Mouse (Mus musculus) embryonic facial prominence, embryonic 14.5 days (tissue): ENCODE data around the gene Hecw2. TPM values are rescaled to one million over a fixed set of nuclear protein-coding genes. Genes with fewer than 3 reads are reported as not detected.

ENCODE experiments used
- ATAC-seq: fragments of 200-750 bp; cut with Nextera tagmentation; 2 replicates; pipeline ENCODE4 v1.8.0; 2017; ENCODE audit warnings: low read depth, moderate number of reproducible peaks, moderate TSS enrichment
- DNase-seq: peaks from one replicate; pipeline ENCODE4 v3.0.0-alpha.2; 2015; ENCODE audit warnings: low spot score
- H3K27ac ChIP-seq: fragments of 300-500 bp; sonication (generic); replicated peaks from 2 replicates; pipeline ENCODE4 v1.5.1; 2014; ENCODE audit warnings: low read depth, mild to moderate bottlenecking, low read length, moderate library complexity
- H3K27me3 ChIP-seq: fragments of 300-500 bp; sonication (generic); replicated peaks from 2 replicates; pipeline ENCODE4 v1.6.1; 2014; ENCODE audit warnings: low read length; ENCODE audit not compliant: control insufficient read depth, insufficient read depth
- H3K36me3 ChIP-seq: fragments of 300-500 bp; sonication (generic); 2 replicates; pipeline ENCODE4 v1.6.1; 2014; ENCODE audit warnings: low read length, mixed read lengths; ENCODE audit not compliant: control insufficient read depth, insufficient read depth
- H3K4me1 ChIP-seq: fragments of 300-500 bp; sonication (generic); 2 replicates; pipeline ENCODE4 v1.6.1; 2014; ENCODE audit warnings: antibody characterized with exemption, low read length; ENCODE audit not compliant: control insufficient read depth, insufficient read depth
- H3K4me2 ChIP-seq: fragments of 300-500 bp; sonication (generic); 2 replicates; pipeline ENCODE4 v1.6.1; 2014; ENCODE audit warnings: low read depth, mild to moderate bottlenecking, low read length, moderate library complexity, mixed read lengths
- H3K4me3 ChIP-seq: fragments of 300-500 bp; sonication (generic); 2 replicates; pipeline ENCODE4 v1.5.1; 2014; ENCODE audit warnings: low read depth, mild to moderate bottlenecking, low read length
- H3K9ac ChIP-seq: fragments of 300-500 bp; sonication (generic); 2 replicates; pipeline ENCODE4 v1.6.1; 2014; ENCODE audit warnings: low read depth, mild to moderate bottlenecking, low read length, moderate library complexity, mixed read lengths
- H3K9me3 ChIP-seq: fragments of 300-500 bp; sonication (generic); 2 replicates; pipeline ENCODE4 v1.6.1; 2016; ENCODE audit warnings: low read length; ENCODE audit not compliant: control insufficient read depth
- WGBS: fragments of 180-500 bp; shearing (Covaris S2); extraction: QIAGEN DNeasy Blood & Tissue Kit; methylation state at CpG from one replicate; pipeline ENCODE4 v1.1.7; 2014; 5-methylcytosine and 5-hydroxymethylcytosine counted together
- polyA plus RNA-seq: library from polyadenylated mRNA; unstranded; fragments of >200 nt; fragmentation: Nextera tagmentation; extraction: Ambion mirVana; gene quantifications from 2 replicates; pipeline ENCODE4 v1.2.1, GENCODE M21; 2014

The Hecw2 gene
- polyA plus RNA-seq, 1 experiment from 2014 or later, result 4.8 TPM

GRCm38 (mm10) chr1:53882480-53882879 is 312.5 kb downstream of the Hecw2 start:
- no peaks in the 10 kb centered on the region for H3K27me3 ChIP-seq
- no peak overlapping the region for H3K27ac ChIP-seq
- H3K9me3 ChIP-seq, result no peaks in the 10 kb centered on the region
- DNase-seq (no peak), ATAC-seq (no peak)
- H3K4me1 ChIP-seq, result no peaks in the 10 kb centered on the region
- H3K36me3 ChIP-seq, result 0 out of 2 replicates have a peak, but pooled peaks cover 5% of the 10 kb centered on the region
- 71% methylated on average over 2 of the region's 2 CpGs for WGBS
- H3K4me2 ChIP-seq, result no peak overlapping the region
- no peak overlapping the region for H3K4me3 ChIP-seq
- H3K9ac ChIP-seq, result no peak overlapping the region

DNA sequence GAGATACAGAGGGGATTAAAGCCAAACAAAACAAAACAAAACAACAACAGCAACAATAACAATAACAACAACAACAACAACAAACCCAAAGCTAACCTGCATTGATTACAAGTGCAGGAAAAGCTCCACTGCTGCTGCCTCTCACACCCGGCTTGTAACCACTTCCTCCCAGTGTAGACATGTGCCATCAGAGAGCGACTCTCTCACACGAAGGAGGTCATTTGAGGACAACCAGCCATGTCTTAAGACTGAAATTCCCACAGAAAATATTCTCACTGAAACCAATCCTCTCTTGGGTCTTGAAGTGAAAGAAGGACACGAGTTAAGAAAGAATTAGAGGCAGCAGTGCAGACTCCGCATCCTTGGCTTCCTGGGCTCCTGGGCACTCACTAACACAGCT is 319.0 kb downstream of the Hecw2 start:
- Histone ChIP-seq H3K4me1 (no peaks in the 10 kb centered on the region), H3K27me3 (no peaks in the 10 kb centered on the region), H3K4me2 (no peak overlapping the region), H3K27ac (no peak overlapping the region), H3K4me3 (no peak overlapping the region), H3K9me3 (no peaks in the 10 kb centered on the region), H3K36me3 (no peaks in the 10 kb centered on the region), H3K9ac (no peak overlapping the region)
- WGBS, result 82% methylated on average over 5 of the region's 5 CpGs
- DNase-seq, result no peak
- no peak for ATAC-seq

GRCm38 (mm10) chr1:53867316-53867715 is 327.7 kb downstream of the Hecw2 start:
- 77% methylated on average over 2 of the region's 2 CpGs for WGBS
- Histone ChIP-seq H3K36me3 (no peaks in the 10 kb centered on the region), H3K4me2 (no peak overlapping the region), H3K9me3 (no peaks in the 10 kb centered on the region), H3K27me3 (no peaks in the 10 kb centered on the region), H3K27ac (no peak overlapping the region), H3K9ac (no peak overlapping the region), H3K4me1 (no peaks in the 10 kb centered on the region; the same call in 1 of the 2 replicates), H3K4me3 (no peak overlapping the region)
- ATAC-seq, result no peak
- DNase-seq, result no peak

GRCm38 (mm10) chr1:53866374-53866902 is 328.5 kb downstream of the Hecw2 start:
- Histone ChIP-seq H3K4me3 (no peak overlapping the region), H3K27me3 (no peaks in the 10 kb centered on the region), H3K4me2 (no peak overlapping the region), H3K9me3 (no peaks in the 10 kb centered on the region), H3K36me3 (no peaks in the 10 kb centered on the region), H3K4me1 (no peaks in the 10 kb centered on the region; the same call in 1 of the 2 replicates), H3K9ac (no peak overlapping the region), H3K27ac (no peak overlapping the region)
- WGBS, result 25% methylated on average over 3 of the region's 3 CpGs
- DNase-seq (no peak), ATAC-seq (peak; percentile 30; the same call in 1 of the 2 replicates)

- Histone ChIP-seq H3K27ac (no peak overlapping the region), H3K9me3 (no peaks in the 10 kb centered on the region), H3K27me3 (no peaks in the 10 kb centered on the region), H3K4me3 (no peak overlapping the region), H3K4me1 (no peaks in the 10 kb centered on the region; the same call in 1 of the 2 replicates), H3K9ac (no peak overlapping the region), H3K36me3 (no peaks in the 10 kb centered on the region), H3K4me2 (no peak overlapping the region)
- ATAC-seq, result no peak
- 89% methylated on average over 3 of the region's 3 CpGs for WGBS
- DNase-seq, result no peak
Observed at GRCm38 (mm10) chr1:53864046-53864445, 330.9 kb downstream of the Hecw2 start.

DNA sequence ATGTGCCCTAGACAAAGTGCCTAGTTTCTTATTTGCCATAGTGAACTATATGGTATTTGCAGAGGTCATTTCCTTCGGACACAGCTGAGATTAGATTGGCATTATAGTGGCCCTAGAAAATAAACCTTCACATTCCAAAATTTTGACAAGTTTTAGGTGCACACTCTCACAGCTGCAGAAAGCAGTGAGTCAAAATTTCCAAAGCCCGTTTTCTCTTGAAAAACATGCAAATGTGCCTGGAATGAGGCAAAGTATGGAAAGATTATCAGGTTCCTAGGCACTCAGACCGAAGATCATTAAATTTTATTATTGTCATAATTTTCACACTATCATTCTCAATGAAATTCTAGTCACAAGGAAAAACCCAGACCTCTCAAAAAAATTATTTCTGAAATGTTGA is 334.4 kb downstream of the Hecw2 start:
- H3K4me3 ChIP-seq, result no peak overlapping the region
- H3K36me3 ChIP-seq, result no peaks in the 10 kb centered on the region
- no peak for ATAC-seq
- no peaks in the 10 kb centered on the region for H3K27me3 ChIP-seq
- no peaks in the 10 kb centered on the region for H3K9me3 ChIP-seq
- H3K4me1 ChIP-seq, result no peaks in the 10 kb centered on the region
- no peak overlapping the region for H3K9ac ChIP-seq
- no peak for DNase-seq
- no peak overlapping the region for H3K4me2 ChIP-seq
- WGBS, result 71% methylated on average over 3 of the region's 3 CpGs
- H3K27ac ChIP-seq, result no peak overlapping the region

GRCm38 (mm10) chr1:53859175-53859574 is 335.8 kb downstream of the Hecw2 start:
- Histone ChIP-seq H3K4me1 (no peaks in the 10 kb centered on the region), H3K4me2 (no peak overlapping the region), H3K36me3 (no peaks in the 10 kb centered on the region), H3K4me3 (no peak overlapping the region), H3K27ac (no peak overlapping the region), H3K9me3 (no peaks in the 10 kb centered on the region), H3K9ac (no peak overlapping the region), H3K27me3 (no peaks in the 10 kb centered on the region)
- ATAC-seq (no peak), DNase-seq (no peak)

- H3K4me3 ChIP-seq, result no peak overlapping the region
- H3K4me2 ChIP-seq, result no peak overlapping the region
- no peaks in the 10 kb centered on the region for H3K9me3 ChIP-seq
- DNase-seq, result no peak
- ATAC-seq, result no peak
- no peak overlapping the region for H3K9ac ChIP-seq
- no peak overlapping the region for H3K27ac ChIP-seq
- WGBS, result 82% methylated on average over 7 of the region's 7 CpGs
- no peaks in the 10 kb centered on the region for H3K4me1 ChIP-seq
- no peaks in the 10 kb centered on the region for H3K27me3 ChIP-seq
- no peaks in the 10 kb centered on the region for H3K36me3 ChIP-seq
Observed at GRCm38 (mm10) chr1:53856501-53857103, 338.4 kb downstream of the Hecw2 start.

DNA sequence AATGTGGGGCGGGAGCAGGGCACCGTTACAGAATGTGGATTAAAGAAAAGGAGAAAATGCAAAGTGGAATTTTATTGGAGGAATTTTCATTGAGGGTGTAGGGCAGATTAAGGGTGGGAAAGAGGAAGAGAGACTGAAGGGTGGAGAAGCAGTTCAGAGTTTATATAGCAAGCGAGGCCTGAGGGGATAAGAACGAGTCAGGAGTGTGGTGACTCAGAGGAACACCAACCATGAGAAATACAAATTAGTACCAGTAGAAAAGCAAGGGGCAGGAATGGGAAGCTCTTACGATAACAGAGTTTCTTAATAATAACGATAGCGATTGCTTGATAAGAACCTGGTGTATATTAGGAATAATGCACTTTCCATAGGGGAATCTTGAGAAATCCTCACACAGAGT is 339.2 kb downstream of the Hecw2 start:
- no peaks in the 10 kb centered on the region for H3K27me3 ChIP-seq
- no peaks in the 10 kb centered on the region for H3K4me1 ChIP-seq
- DNase-seq (no peak), ATAC-seq (no peak)
- no peak overlapping the region for H3K4me3 ChIP-seq
- no peak overlapping the region for H3K4me2 ChIP-seq
- no peak overlapping the region for H3K27ac ChIP-seq
- H3K9me3 ChIP-seq, result no peaks in the 10 kb centered on the region
- WGBS, result 83% methylated on average over 7 of the region's 7 CpGs
- no peak overlapping the region for H3K9ac ChIP-seq
- H3K36me3 ChIP-seq, result no peaks in the 10 kb centered on the region
